Mouse (Mus musculus) MEL (cell line): ENCODE measurements around the gene Gm21954.

Source experiments
- CHD1 ChIP-seq: IDR thresholded peaks from 2 replicates; pipeline ENCODE4 v1.6.1; 2012; ENCODE audit warnings: low read depth, mild to moderate bottlenecking, inconsistent platforms, low read length, improper control_type of control experiment
- CTCF ChIP-seq, 3 experiments: IDR thresholded peaks in 2 of 3; conservative IDR thresholded peaks in 1 of 3; 2 replicates each; pipeline ENCODE4 v1.5.1; 2011 to 2012; ENCODE audit warnings: low read length in 3 of 3, low read depth in 2 of 3, mild to moderate bottlenecking in 2 of 3, improper control_type of control experiment in 1 of 3, inconsistent platforms in 1 of 3, mixed read lengths in 1 of 3, moderate library complexity in 1 of 3; ENCODE audit not compliant: control insufficient read depth in 1 of 3, insufficient read depth in 1 of 3, poor library complexity in 1 of 3, severe bottlenecking in 1 of 3
- ELF1 ChIP-seq: IDR thresholded peaks from 2 replicates; pipeline ENCODE4 v1.6.1; 2014; ENCODE audit warnings: low read depth, mild to moderate bottlenecking, inconsistent platforms, low read length, improper control_type of control experiment, moderate library complexity
- EP300 ChIP-seq, 2 experiments: IDR thresholded peaks; 2 replicates each; pipeline ENCODE4 v1.6.1; 2011; ENCODE audit warnings: improper control_type of control experiment in 2 of 2, low read length in 2 of 2, low read depth in 1 of 2, mild to moderate bottlenecking in 1 of 2
- ETS1 ChIP-seq: IDR thresholded peaks from 2 replicates; pipeline ENCODE4 v1.6.1; 2012; ENCODE audit warnings: low read depth, mild to moderate bottlenecking, inconsistent platforms, low read length, improper control_type of control experiment, moderate library complexity
- HCFC1 ChIP-seq: IDR thresholded peaks from 2 replicates; pipeline ENCODE4 v1.6.1; 2012; ENCODE audit warnings: low read depth, mild to moderate bottlenecking, inconsistent platforms, low read length, improper control_type of control experiment, moderate library complexity
- MXI1 ChIP-seq: IDR thresholded peaks from 2 replicates; pipeline ENCODE4 v1.6.1; 2011; ENCODE audit warnings: mild to moderate bottlenecking, low read depth, low read length, improper control_type of control experiment
- POLR2AphosphoS5 ChIP-seq: IDR thresholded peaks from 2 replicates; pipeline ENCODE4 v1.6.1; 2012; ENCODE audit warnings: low read depth, borderline replicate concordance, mild to moderate bottlenecking, inconsistent platforms, low read length, moderate library complexity, mixed read lengths
- USF1 ChIP-seq: IDR thresholded peaks from 2 replicates; pipeline ENCODE4 v1.6.1; 2014; ENCODE audit warnings: low read depth, mild to moderate bottlenecking, inconsistent platforms, low read length, improper control_type of control experiment, moderate library complexity

GRCm38 (mm10) chr3:55472110-55472509 lies at the start of gene Gm21954:
- TF ChIP-seq CTCF (IDR thresholded peaks at IDR 0.05 in 2 of 3, conservative IDR thresholded peaks at IDR 0.05 in 1 of 3; ENCODE audit: control insufficient read depth in 1 of 3, insufficient read depth in 1 of 3, low read depth in 2 of 3, low read length in 3 of 3, poor library complexity in 1 of 3, severe bottlenecking in 1 of 3): no peak
- TF ChIP-seq ETS1: no peak
- no peak for TF ChIP-seq MXI1
- TF ChIP-seq EP300 (IDR thresholded peaks at IDR 0.05; ENCODE audit: low read depth in 1 of 2, low read length in 2 of 2): no peak
- no peak for TF ChIP-seq ELF1
- no peak for TF ChIP-seq USF1
- TF ChIP-seq POLR2AphosphoS5: no peak
- TF ChIP-seq CHD1: no peak
- no peak for TF ChIP-seq HCFC1
